Mouse (Mus musculus): ENCODE measurements at regions not wholly inside any gene's neighbourhood (a gene's known extent, or its start where the extent isn't known, plus 50 kb on each side); places are given as distances from the start of the nearest gene placed in this dataset.

DNA sequence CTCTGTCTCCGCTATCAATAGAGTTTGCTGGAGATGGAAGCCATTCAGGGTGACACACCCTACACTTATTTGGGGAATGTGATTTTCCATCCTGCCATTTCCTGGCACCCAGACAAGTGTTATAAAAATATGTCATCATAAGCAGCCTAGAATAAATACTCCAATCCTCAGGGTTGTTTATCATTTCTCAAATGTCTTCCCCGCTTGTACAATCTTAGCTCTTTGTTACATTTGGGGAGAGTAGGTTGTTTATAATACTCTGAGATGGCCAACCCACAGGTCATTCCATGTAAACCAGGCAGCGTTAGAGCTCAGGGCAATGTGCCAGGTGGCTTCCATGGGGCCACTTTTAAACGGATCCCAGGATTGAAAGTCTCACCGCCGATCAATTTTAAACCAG, 454.8 kb upstream of the Gm765 start:
- Histone ChIP-seq H3K4me2 (ENCODE audit: insufficient read depth, low read depth, poor library complexity, severe bottlenecking) (no peak overlapping the region), H3K27me3 (replicated peaks) (no peaks in the 10 kb centered on the region), H3K4me1 (ENCODE audit: control insufficient read depth in 1 of 2, insufficient read depth in 2 of 2) (no peaks in the 10 kb centered on the region), H3K4me3 (replicated peaks in 1 of 3; ENCODE audit: low read depth in 2 of 3, low read length in 2 of 3, poor library complexity in 1 of 3) (no peak overlapping the region), H3K36me3 (replicated peaks in 1 of 2; ENCODE audit: control insufficient read depth in 1 of 2, insufficient read depth in 1 of 2, low read length in 1 of 2) (no peaks in the 10 kb centered on the region), H3K79me2 (replicated peaks; ENCODE audit: control insufficient read depth, extremely low read depth, insufficient read depth, poor library complexity, severe bottlenecking) (no peaks in the 10 kb centered on the region), H3K9me3 (replicated peaks; ENCODE audit: low read length) (no peaks in the 10 kb centered on the region), H3K9ac (ENCODE audit: insufficient read depth, low read depth) (no peak overlapping the region), H3K27ac (ENCODE audit: insufficient read depth, low read depth) (no peak overlapping the region)
- dilution Hi-C loops (cut with MboI; ENCODE audit: extremely low pct_ligation_motif_present, extremely low pct_unique_long_range_greater_than_20kb, low sequenced_read_pairs) = no loop called here
- DNase-seq (ENCODE audit: extremely low read depth) = no peak
- TF ChIP-seq MAX (IDR thresholded peaks at IDR 0.05; ENCODE audit: low read length) (no peak), PAX5 (IDR thresholded peaks at IDR 0.05; ENCODE audit: low read length) (no peak), ETS1 (conservative IDR thresholded peaks at IDR 0.05; ENCODE audit: low read depth, low read length) (no peak), USF2 (conservative IDR thresholded peaks at IDR 0.05; ENCODE audit: low read depth, low read length) (no peak), MEF2A (IDR thresholded peaks at IDR 0.05; ENCODE audit: borderline replicate concordance, low read depth, low read length) (no peak), JUND (conservative IDR thresholded peaks at IDR 0.05; ENCODE audit: low read depth, low read length) (no peak), HCFC1 (IDR thresholded peaks at IDR 0.05; ENCODE audit: low read depth, low read length) (no peak), CHD2 (IDR thresholded peaks at IDR 0.05; ENCODE audit: low read length) (no peak), BHLHE40 (IDR thresholded peaks at IDR 0.05; ENCODE audit: low read depth, low read length) (no peak), ZMIZ1 (IDR thresholded peaks at IDR 0.05; ENCODE audit: low read depth, low read length) (no peak), NRF1 (IDR thresholded peaks at IDR 0.05; ENCODE audit: low read depth, low read length) (no peak), SIN3A (IDR thresholded peaks at IDR 0.05; ENCODE audit: low read length) (no peak), EP300 (IDR thresholded peaks at IDR 0.05; ENCODE audit: low read length) (no peak), KAT2A (IDR thresholded peaks at IDR 0.05; ENCODE audit: insufficient replicate concordance, low read length) (no peak), USF1 (IDR thresholded peaks at IDR 0.05; ENCODE audit: low read depth, low read length) (no peak)
- in situ Hi-C loops (cut with MboI; ENCODE audit: low pct_ligation_motif_present, low pct_unique_long_range_greater_than_20kb, low sequenced_read_pairs) = no loop called here

DNA sequence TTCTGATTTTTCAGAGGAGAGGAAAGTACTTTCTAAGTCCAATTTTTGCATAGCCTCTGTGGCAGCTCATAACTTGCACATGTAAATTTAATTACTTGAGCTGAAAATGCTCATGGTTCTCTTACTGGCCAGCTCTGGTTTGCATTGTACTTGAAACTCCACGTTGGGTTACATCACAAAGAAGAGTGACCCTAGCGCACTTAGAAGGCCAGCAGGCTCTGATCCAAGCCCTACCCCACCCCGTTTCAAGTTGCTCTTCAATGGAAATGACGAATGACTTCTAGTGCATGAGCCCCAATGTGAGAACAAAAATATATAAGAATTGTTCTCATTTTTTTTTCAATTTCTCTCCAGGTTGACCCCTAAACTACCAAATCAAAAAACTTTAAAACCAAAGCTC, 454.1 kb upstream of the Gm765 start:
- in situ Hi-C loops (cut with MboI; ENCODE audit: low pct_ligation_motif_present, low pct_unique_long_range_greater_than_20kb, low sequenced_read_pairs) = no loop called here
- Histone ChIP-seq H3K36me3 (replicated peaks in 1 of 2; ENCODE audit: control insufficient read depth in 1 of 2, insufficient read depth in 1 of 2, low read length in 1 of 2) (no peaks in the 10 kb centered on the region), H3K9me3 (replicated peaks; ENCODE audit: low read length) (no peaks in the 10 kb centered on the region), H3K4me3 (replicated peaks in 1 of 3; ENCODE audit: low read depth in 2 of 3, low read length in 2 of 3, poor library complexity in 1 of 3) (no peak overlapping the region), H3K4me2 (ENCODE audit: insufficient read depth, low read depth, poor library complexity, severe bottlenecking) (no peak overlapping the region), H3K79me2 (replicated peaks; ENCODE audit: control insufficient read depth, extremely low read depth, insufficient read depth, poor library complexity, severe bottlenecking) (no peaks in the 10 kb centered on the region), H3K27me3 (replicated peaks) (no peaks in the 10 kb centered on the region), H3K4me1 (ENCODE audit: control insufficient read depth in 1 of 2, insufficient read depth in 2 of 2) (no peaks in the 10 kb centered on the region), H3K27ac (ENCODE audit: insufficient read depth, low read depth) (no peak overlapping the region), H3K9ac (ENCODE audit: insufficient read depth, low read depth) (no peak overlapping the region)
- no peak for DNase-seq (ENCODE audit: extremely low read depth)
- TF ChIP-seq TBP (conservative IDR thresholded peaks at IDR 0.05; ENCODE audit: low read depth, low read length) (no peak), MAZ (IDR thresholded peaks at IDR 0.05; ENCODE audit: low read depth, low read length) (no peak), ELF1 (IDR thresholded peaks at IDR 0.05; ENCODE audit: low read depth, low read length) (no peak), ETS1 (conservative IDR thresholded peaks at IDR 0.05; ENCODE audit: low read depth, low read length) (no peak), NRF1 (IDR thresholded peaks at IDR 0.05; ENCODE audit: low read depth, low read length) (no peak), PAX5 (IDR thresholded peaks at IDR 0.05; ENCODE audit: low read length) (no peak), SMC3 (IDR thresholded peaks at IDR 0.05; ENCODE audit: low read depth, low read length) (no peak), RCOR1 (conservative IDR thresholded peaks at IDR 0.05; ENCODE audit: low read depth, low read length) (no peak), SIN3A (IDR thresholded peaks at IDR 0.05; ENCODE audit: low read length) (no peak), UBTF (IDR thresholded peaks at IDR 0.05; ENCODE audit: low read depth, low read length) (no peak), USF2 (conservative IDR thresholded peaks at IDR 0.05; ENCODE audit: low read depth, low read length) (no peak), BHLHE40 (IDR thresholded peaks at IDR 0.05; ENCODE audit: low read depth, low read length) (no peak), IRF4 (IDR thresholded peaks at IDR 0.05; ENCODE audit: low read depth, low read length) (no peak), KAT2A (IDR thresholded peaks at IDR 0.05; ENCODE audit: insufficient replicate concordance, low read length) (no peak), MYC (IDR thresholded peaks at IDR 0.05; ENCODE audit: low read depth, low read length) (no peak), POLR2A (IDR thresholded peaks at IDR 0.05; ENCODE audit: low read depth, low read length) (no peak), MEF2A (IDR thresholded peaks at IDR 0.05; ENCODE audit: borderline replicate concordance, low read depth, low read length) (no peak), TCF12 (IDR thresholded peaks at IDR 0.05; ENCODE audit: low read depth, low read length) (no peak), HCFC1 (IDR thresholded peaks at IDR 0.05; ENCODE audit: low read depth, low read length) (no peak), USF1 (IDR thresholded peaks at IDR 0.05; ENCODE audit: low read depth, low read length) (no peak)
- dilution Hi-C loops (cut with MboI; ENCODE audit: extremely low pct_ligation_motif_present, extremely low pct_unique_long_range_greater_than_20kb, low sequenced_read_pairs) = no loop called here

All from CH12.LX (cell line).